Mouse (Mus musculus) lung, postnatal 36 days (tissue): Measurements from ENCODE around the gene Gm21903.
"Not testable (repeated sequence)": the region's sequence is repeated elsewhere in the genome, so short reads cannot be mapped to it uniquely, and the experiment has no call there.

ENCODE experiments used
- DNase-seq: peaks from one replicate; pipeline ENCODE4 v3.0.0; 2022; ENCODE audit warnings: mixed read lengths

Gene Gm21903

GRCm38 (mm10) chr17:39043241-39043640 lies at the start of gene Gm21903:
Gene Gm21903, minus strand, starts transcription at chr17:39043341.
- DNase-seq, result no peak

GRCm38 (mm10) chr17:39076937-39077336 lies 33.8 kb upstream of the Gm21903 start, which contains the start of gene Esp23:
Gene Esp23, minus strand, starts transcription at chr17:39077037.
- no peak for DNase-seq

- no peak for DNase-seq
Observed at GRCm38 (mm10) chr17:39063641-39064040, 20.5 kb upstream of the Gm21903 start.

- not testable (repeated sequence) for DNase-seq
Observed at GRCm38 (mm10) chr17:39036395-39036794, 6.7 kb downstream of the Gm21903 start, which contains the start of gene Esp24. Gene Esp24, plus strand, starts transcription at chr17:39036695.

GRCm38 (mm10) chr17:39017184-39017583 lies 26.0 kb downstream of the Gm21903 start:
- DNase-seq, result no peak

GRCm38 (mm10) chr17:39010675-39011638 lies 32.2 kb downstream of the Gm21903 start:
- DNase-seq, result no peak

GRCm38 (mm10) chr17:39009846-39010245 lies 33.3 kb downstream of the Gm21903 start:
- no peak for DNase-seq
